Mouse (Mus musculus): ENCODE measurements around the gene Maml2. TPM values are rescaled to one million over a fixed set of nuclear protein-coding genes. Genes with fewer than 3 reads are reported as not detected.

Gene Maml2
- polyA plus RNA-seq (2012; ENCODE audit: insufficient read depth, insufficient read length, low replicate concordance, missing spikeins) = not detected in 2 replicates

GRCm38 (mm10) chr9:13297668-13298512, at the start of gene Maml2:
TSS of gene Maml2 (plus strand) at chr9:13297957.
- TF ChIP-seq CTCF (IDR thresholded peaks at IDR 0.05; ENCODE audit: insufficient read depth, low read depth, low read length) = peak; percentile 10; the same call in 1 of the 2 replicates
- TF ChIP-seq POLR2A (IDR thresholded peaks at IDR 0.05; ENCODE audit: insufficient read depth, low read depth, low read length) = no peak
- peak within 1 kb of the TSS; percentile 86 for H3K27ac ChIP-seq (ENCODE audit: insufficient read depth, low read depth, low read length)
- 2% methylated on average over 23 of the region's 23 CpGs for WGBS
- H3K4me1 ChIP-seq (ENCODE audit: control insufficient read depth, insufficient read depth, low read length) = peaks cover 27% of the 10 kb centered on the region
- H3K4me3 ChIP-seq (ENCODE audit: insufficient read depth, low read depth, low read length) = peak within 1 kb of the TSS; percentile 80

- WGBS = 97% methylated on average over 4 of the region's 4 CpGs
- TF ChIP-seq POLR2A (IDR thresholded peaks at IDR 0.05; ENCODE audit: insufficient read depth, low read depth, low read length) (no peak), CTCF (IDR thresholded peaks at IDR 0.05; ENCODE audit: insufficient read depth, low read depth, low read length) (no peak)
- Histone ChIP-seq H3K4me3 (ENCODE audit: insufficient read depth, low read depth, low read length) (no peak overlapping the region), H3K27ac (ENCODE audit: insufficient read depth, low read depth, low read length) (no peak overlapping the region), H3K4me1 (ENCODE audit: control insufficient read depth, insufficient read depth, low read length) (no peaks in the 10 kb centered on the region)
Measured at GRCm38 (mm10) chr9:13248104-13248503, 49.7 kb upstream of the Maml2 start.

GRCm38 (mm10) chr9:13251251-13251650, 46.5 kb upstream of the Maml2 start:
- TF ChIP-seq POLR2A (IDR thresholded peaks at IDR 0.05; ENCODE audit: insufficient read depth, low read depth, low read length) (no peak), CTCF (IDR thresholded peaks at IDR 0.05; ENCODE audit: insufficient read depth, low read depth, low read length) (no peak)
- 94% methylated on average over 2 of the region's 2 CpGs for WGBS
- H3K4me3 ChIP-seq (ENCODE audit: insufficient read depth, low read depth, low read length) = no peak overlapping the region
- no peaks in the 10 kb centered on the region for H3K4me1 ChIP-seq (ENCODE audit: control insufficient read depth, insufficient read depth, low read length)
- H3K27ac ChIP-seq (ENCODE audit: insufficient read depth, low read depth, low read length) = no peak overlapping the region

GRCm38 (mm10) chr9:13256726-13257125, 41.0 kb upstream of the Maml2 start:
- no peak overlapping the region for H3K27ac ChIP-seq (ENCODE audit: insufficient read depth, low read depth, low read length)
- no peak overlapping the region for H3K4me3 ChIP-seq (ENCODE audit: insufficient read depth, low read depth, low read length)
- TF ChIP-seq CTCF (IDR thresholded peaks at IDR 0.05; ENCODE audit: insufficient read depth, low read depth, low read length) (no peak), POLR2A (IDR thresholded peaks at IDR 0.05; ENCODE audit: insufficient read depth, low read depth, low read length) (no peak)
- H3K4me1 ChIP-seq (ENCODE audit: control insufficient read depth, insufficient read depth, low read length) = no peaks in the 10 kb centered on the region
- 93% methylated on average over 1 of the region's 1 CpGs for WGBS

- TF ChIP-seq CTCF (IDR thresholded peaks at IDR 0.05; ENCODE audit: insufficient read depth, low read depth, low read length) (no peak), POLR2A (IDR thresholded peaks at IDR 0.05; ENCODE audit: insufficient read depth, low read depth, low read length) (no peak)
- H3K27ac ChIP-seq (ENCODE audit: insufficient read depth, low read depth, low read length) = no peak overlapping the region
- 92% methylated on average over 2 of the region's 2 CpGs for WGBS
- H3K4me1 ChIP-seq (ENCODE audit: control insufficient read depth, insufficient read depth, low read length) = no peaks in the 10 kb centered on the region
- H3K4me3 ChIP-seq (ENCODE audit: insufficient read depth, low read depth, low read length) = no peak overlapping the region
Measured at GRCm38 (mm10) chr9:13258173-13258572, 39.6 kb upstream of the Maml2 start.

GRCm38 (mm10) chr9:13260980-13261379, 36.8 kb upstream of the Maml2 start:
- Histone ChIP-seq H3K27ac (ENCODE audit: insufficient read depth, low read depth, low read length) (no peak overlapping the region), H3K4me1 (ENCODE audit: control insufficient read depth, insufficient read depth, low read length) (no peaks in the 10 kb centered on the region), H3K4me3 (ENCODE audit: insufficient read depth, low read depth, low read length) (no peak overlapping the region)
- TF ChIP-seq CTCF (IDR thresholded peaks at IDR 0.05; ENCODE audit: insufficient read depth, low read depth, low read length) (no peak), POLR2A (IDR thresholded peaks at IDR 0.05; ENCODE audit: insufficient read depth, low read depth, low read length) (no peak)
- 83% methylated on average over 3 of the region's 3 CpGs for WGBS

GRCm38 (mm10) chr9:13273219-13273618, 24.5 kb upstream of the Maml2 start:
- no peak overlapping the region for H3K27ac ChIP-seq (ENCODE audit: insufficient read depth, low read depth, low read length)
- TF ChIP-seq POLR2A (IDR thresholded peaks at IDR 0.05; ENCODE audit: insufficient read depth, low read depth, low read length) = no peak
- TF ChIP-seq CTCF (IDR thresholded peaks at IDR 0.05; ENCODE audit: insufficient read depth, low read depth, low read length) = no peak
- 93% methylated on average over 1 of the region's 1 CpGs for WGBS
- H3K4me3 ChIP-seq (ENCODE audit: insufficient read depth, low read depth, low read length) = no peak overlapping the region
- no peaks in the 10 kb centered on the region for H3K4me1 ChIP-seq (ENCODE audit: control insufficient read depth, insufficient read depth, low read length)

- 72% methylated on average over 2 of the region's 2 CpGs for WGBS
- H3K4me1 ChIP-seq (ENCODE audit: control insufficient read depth, insufficient read depth, low read length) = no peaks in the 10 kb centered on the region
- no peak overlapping the region for H3K27ac ChIP-seq (ENCODE audit: insufficient read depth, low read depth, low read length)
- no peak overlapping the region for H3K4me3 ChIP-seq (ENCODE audit: insufficient read depth, low read depth, low read length)
- TF ChIP-seq CTCF (IDR thresholded peaks at IDR 0.05; ENCODE audit: insufficient read depth, low read depth, low read length) (no peak), POLR2A (IDR thresholded peaks at IDR 0.05; ENCODE audit: insufficient read depth, low read depth, low read length) (no peak)
Measured at GRCm38 (mm10) chr9:13287482-13287881, 10.3 kb upstream of the Maml2 start.
